Mouse (Mus musculus) fat pad, adult 2 months (tissue): ENCODE measurements around the gene Tmem170.

ENCODE experiments used
- DNase-seq: peaks from one replicate; pipeline ENCODE4 v3.0.0-alpha.2; 2011; ENCODE audit warnings: low read depth, low spot score; ENCODE audit errors: extremely low read depth

The Tmem170 gene

DNA sequence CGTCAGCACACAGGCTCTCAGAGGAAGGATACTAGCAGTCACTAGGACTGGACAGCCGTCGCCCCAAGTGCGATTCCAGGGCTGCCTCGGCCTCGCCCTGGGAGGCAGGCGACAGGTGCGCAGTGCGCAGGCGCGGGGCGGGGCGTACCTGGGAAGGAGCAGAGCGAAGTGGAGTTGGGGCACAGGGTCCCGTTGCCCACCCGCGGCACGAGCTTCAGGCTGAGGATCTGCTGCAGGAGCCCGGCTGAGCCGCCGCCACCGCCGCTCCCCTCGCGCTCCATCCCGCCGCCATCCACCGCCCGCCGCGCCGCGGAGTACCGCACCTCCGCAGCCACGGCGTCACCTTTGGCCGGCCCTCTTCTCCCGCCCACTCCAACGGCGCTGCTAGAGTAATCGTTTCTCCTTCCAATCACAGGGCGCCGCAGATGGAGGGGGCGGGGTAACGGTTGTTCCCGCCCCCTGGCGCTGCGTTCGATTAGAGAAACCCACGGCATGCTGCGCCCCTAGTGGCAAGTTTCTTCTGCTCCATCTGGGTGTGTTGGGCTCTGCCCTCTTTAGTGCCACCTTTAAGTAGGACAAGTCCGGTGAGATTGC, at the start of gene Tmem170:
Tmem170 (minus strand) TSS at position 396 of the 594 bp plus-strand sequence.
- DNase-seq: peak; percentile 74

DNA sequence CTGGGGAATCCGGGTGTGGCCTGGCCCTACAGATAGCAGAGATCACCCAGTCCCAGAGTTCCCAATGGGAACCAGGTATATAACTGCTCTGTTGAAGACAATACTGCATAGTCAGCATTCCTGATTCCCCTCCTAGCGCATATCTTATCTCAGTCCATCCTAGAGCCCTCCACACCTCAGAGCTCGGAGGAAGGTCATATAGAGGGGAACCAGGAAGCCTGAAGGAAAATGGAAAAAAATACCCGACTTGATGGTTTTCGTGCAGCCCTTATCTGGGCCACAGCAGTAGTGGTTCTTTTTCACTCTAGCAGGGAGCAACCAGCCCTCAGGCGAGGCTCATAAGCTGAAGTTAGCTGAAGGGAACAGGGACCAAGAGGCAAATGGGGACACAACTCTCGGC, 48.4 kb upstream of the Tmem170 start:
- no peak for DNase-seq

- no peak for DNase-seq
These were observed 46.8 kb upstream of the Tmem170 start for GRCm38 (mm10) chr8:111923383-111923804.

GRCm38 (mm10) chr8:111920971-111921370, 44.4 kb upstream of the Tmem170 start:
- no peak for DNase-seq

GRCm38 (mm10) chr8:111919663-111920062, 43.1 kb upstream of the Tmem170 start:
- DNase-seq: no peak

- no peak for DNase-seq
These were observed 36.4 kb upstream of the Tmem170 start for GRCm38 (mm10) chr8:111912860-111913432.

GRCm38 (mm10) chr8:111911572-111911971, 35.0 kb upstream of the Tmem170 start:
- no peak for DNase-seq

GRCm38 (mm10) chr8:111909621-111910450, 33.3 kb upstream of the Tmem170 start, which contains the start of gene Chst5:
Chst5 (minus strand) TSS chr8:111910447.
- DNase-seq: no peak

GRCm38 (mm10) chr8:111905500-111906121, 29.1 kb upstream of the Tmem170 start:
- DNase-seq: no peak

DNA sequence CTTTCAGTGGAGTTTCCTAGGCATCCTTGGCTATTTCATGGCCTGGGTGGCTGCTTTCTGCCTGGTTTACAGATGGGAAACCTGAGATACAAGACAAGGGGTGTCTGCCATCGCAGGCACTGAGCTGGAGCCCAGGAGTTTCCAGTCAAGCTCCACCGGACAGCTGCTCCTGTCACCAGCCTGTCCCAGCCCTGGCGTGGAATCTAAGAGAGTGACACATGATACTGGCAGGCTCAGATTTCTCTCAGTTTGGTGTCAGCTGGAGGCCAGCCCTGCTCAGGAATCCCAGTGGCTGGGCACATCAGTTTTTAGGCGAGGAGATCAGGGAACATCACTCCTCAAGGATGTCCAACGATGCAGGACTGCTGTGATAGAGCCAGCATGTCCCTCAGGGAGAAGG, 25.5 kb upstream of the Tmem170 start:
- DNase-seq: no peak

- DNase-seq: no peak
These were observed 22.0 kb upstream of the Tmem170 start for GRCm38 (mm10) chr8:111898586-111898985.

GRCm38 (mm10) chr8:111894955-111895354, 18.4 kb upstream of the Tmem170 start:
- DNase-seq: no peak

GRCm38 (mm10) chr8:111892615-111893014, 16.1 kb upstream of the Tmem170 start:
- DNase-seq: no peak

GRCm38 (mm10) chr8:111891983-111892382, 15.4 kb upstream of the Tmem170 start:
- DNase-seq: no peak

DNA sequence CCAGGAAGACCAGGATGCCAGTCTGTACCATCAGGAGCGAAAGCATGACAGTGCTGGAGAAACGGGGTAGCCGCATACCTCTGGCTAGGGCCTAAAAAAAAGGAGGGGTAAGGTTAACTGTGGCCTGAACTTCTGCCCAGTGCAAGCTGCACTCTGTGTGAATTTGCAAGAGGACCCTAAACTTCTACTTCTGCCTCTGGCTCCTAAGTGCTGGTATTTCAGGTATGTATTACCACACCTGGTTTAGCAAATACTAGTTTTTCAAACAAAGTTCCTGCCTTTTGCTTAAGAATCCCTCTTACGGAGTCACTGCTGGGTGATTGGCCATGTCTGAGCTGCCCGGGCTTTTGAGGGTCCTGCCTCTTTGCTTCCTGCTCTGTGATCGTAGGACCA, 14.4 kb upstream of the Tmem170 start:
- no peak for DNase-seq

- DNase-seq: no peak
These were observed 13.7 kb upstream of the Tmem170 start for GRCm38 (mm10) chr8:111889931-111890910.

GRCm38 (mm10) chr8:111888091-111888650, 11.6 kb upstream of the Tmem170 start:
- no peak for DNase-seq

- no peak for DNase-seq
These were observed 10.9 kb upstream of the Tmem170 start for GRCm38 (mm10) chr8:111887479-111887878.

DNA sequence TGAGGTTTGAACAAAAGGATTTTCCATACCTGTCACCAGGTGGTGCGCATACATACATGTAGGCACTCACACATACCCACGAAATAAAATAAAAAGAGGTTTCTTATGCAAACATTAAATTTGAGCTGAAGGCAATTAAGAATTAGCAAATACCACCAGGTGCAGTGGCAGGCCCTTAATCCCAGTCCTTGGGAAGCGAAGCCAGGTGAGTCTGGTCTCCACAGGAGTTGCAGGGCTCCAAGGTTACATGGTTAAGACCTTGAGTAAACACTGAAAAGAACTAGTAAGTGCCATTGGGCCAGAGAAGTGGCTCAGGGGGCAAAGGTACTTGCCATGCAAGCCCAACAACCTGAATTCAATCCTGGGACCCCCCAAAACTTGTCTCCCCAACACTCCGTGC, 7.1 kb upstream of the Tmem170 start:
- no peak for DNase-seq

DNA sequence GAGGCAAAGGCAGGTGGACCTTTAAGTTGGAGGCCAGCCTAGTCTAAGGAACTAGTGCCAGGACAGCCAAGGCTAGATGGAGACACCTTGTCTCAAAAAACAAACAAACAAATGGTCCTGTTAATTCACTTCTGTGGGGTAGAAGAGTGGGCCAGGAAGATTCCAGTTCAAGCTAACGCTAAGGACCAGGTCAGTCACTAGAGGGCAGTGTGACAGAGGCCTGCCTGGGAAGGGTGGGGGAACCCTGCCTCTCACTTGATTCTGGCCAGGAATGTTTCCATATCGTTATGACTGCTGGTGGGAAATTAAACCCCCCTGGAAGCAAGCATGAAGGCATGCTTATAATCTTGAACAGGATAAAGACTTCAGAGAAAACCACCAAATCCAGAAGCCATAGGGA, 5.0 kb upstream of the Tmem170 start:
- DNase-seq: no peak
